9 mouse cellular contexts compared by ENCODE assay signal in genomic region chr12:111694271-111694781, GRCm38 (mm10). TPM values are rescaled to one million over a fixed set of nuclear protein-coding genes. Genes with fewer than 3 reads are reported as not detected.
DNase-seq lines count a peak whose midpoint lies in the region; ATAC-seq and TF ChIP-seq lines count a peak whose summit lies in the region.
"Had no signal": no experiment of that assay in that cellular context is flagged by ENCODE, and none has a peak within 500 bp of the region (broad histone marks: within the 10 kb centered on the region; RNA-seq: fewer than 3 reads in every experiment).

No protein-coding gene starts in this region.

- H3K4me2 ChIP-seq in hindbrain, embryonic 11.5 days (replicated peaks; ENCODE audit: low read depth, low read length), result peak overlapping the region; percentile 9
- H3K4me2 ChIP-seq in lung, postnatal 0 days (replicated peaks; ENCODE audit: low read depth, low read length), result no peak overlapping the region

- H3K4me1 ChIP-seq in heart, adult 2 months (ENCODE audit: control insufficient read depth, insufficient read depth, low read length), result peaks cover 24% of the 10 kb centered on the region
- peaks cover 9% of the 10 kb centered on the region for H3K4me1 ChIP-seq in ES-Bruce4 (ENCODE audit: control insufficient read depth, insufficient read depth, low read length)
- H3K4me1 ChIP-seq in hindbrain, embryonic 11.5 days (replicated peaks; ENCODE audit: control insufficient read depth, insufficient read depth, low read length), result peaks cover 47% of the 10 kb centered on the region
- peaks cover 20% of the 10 kb centered on the region for H3K4me1 ChIP-seq in lung, postnatal 0 days (ENCODE audit: insufficient read depth, low read depth, low read length)

- DNase-seq in heart, adult 2 months, result no peak
- no peak for DNase-seq in heart, postnatal 14 days
- no peak for DNase-seq in hindbrain, embryonic 11.5 days (ENCODE audit: low spot score)
- DNase-seq in lung, postnatal 0 days (ENCODE audit: low spot score), result peak; percentile 70
- DNase-seq in right cerebral cortex, postnatal 36 days (ENCODE audit: low spot score in 2 of 2), result no peak
- no peak for DNase-seq in right cerebral cortex, postnatal 4 days
- DNase-seq in Muller cell, postnatal 12 days (ENCODE audit: inconsistent ontology term), result no peak

- H3K9ac ChIP-seq in heart, adult 2 months (ENCODE audit: low read depth, low read length), result peak overlapping the region; percentile 6; the same call in 1 of the 2 replicates
- H3K9ac ChIP-seq in ES-Bruce4 (ENCODE audit: low read depth, poor library complexity, severe bottlenecking), result 0 out of 2 replicates have a peak overlapping the region, but pooled peaks have one; percentile 28
- peak overlapping the region; percentile 37 for H3K9ac ChIP-seq in hindbrain, embryonic 11.5 days (ENCODE audit: low read depth, low read length)
- H3K9ac ChIP-seq in lung, postnatal 0 days (replicated peaks; ENCODE audit: low read depth), result no peak overlapping the region

- TF ChIP-seq POLR2A in heart, adult 2 months (IDR thresholded peaks at IDR 0.05; ENCODE audit: insufficient read depth, low read depth, low read length), result no peak
- no peak for TF ChIP-seq POLR2A in ES-Bruce4 (IDR thresholded peaks at IDR 0.05; ENCODE audit: insufficient read depth, low read length)

- H3K27ac ChIP-seq in heart, adult 2 months, result peak overlapping the region; percentile 48
- H3K27ac ChIP-seq in ES-Bruce4 (ENCODE audit: insufficient read depth, low read length), result no peak overlapping the region
- H3K27ac ChIP-seq in hindbrain, embryonic 11.5 days (ENCODE audit: low read depth, low read length), result peak overlapping the region; percentile 90
- peak overlapping the region; percentile 88 for H3K27ac ChIP-seq in lung, postnatal 0 days (ENCODE audit: low read length)

- no peak for TF ChIP-seq EP300 in heart, adult 2 months (IDR thresholded peaks at IDR 0.05; ENCODE audit: insufficient read depth, low read depth, low read length)
- no peak for TF ChIP-seq EP300 in ES-Bruce4 (IDR thresholded peaks at IDR 0.05; ENCODE audit: insufficient read depth, low read depth, low read length)
- TF ChIP-seq EP300 in lung, postnatal 0 days (IDR thresholded peaks at IDR 0.05), result peak; percentile 35; the same call in 1 of the 2 replicates

- no peak overlapping the region for H3K4me3 ChIP-seq in heart, adult 2 months
- H3K4me3 ChIP-seq in ES-Bruce4 (ENCODE audit: low read depth, low read length), result no peak overlapping the region
- H3K4me3 ChIP-seq in hindbrain, embryonic 11.5 days (ENCODE audit: low read depth, low read length), result 0 out of 2 replicates have a peak overlapping the region, but pooled peaks have one; percentile 10
- H3K4me3 ChIP-seq in lung, postnatal 0 days (ENCODE audit: low read depth, low read length), result no peak overlapping the region

- no peak for TF ChIP-seq CTCF in heart, adult 2 months (IDR thresholded peaks at IDR 0.05)
- no peak for TF ChIP-seq CTCF in ES-Bruce4 (IDR thresholded peaks at IDR 0.05; ENCODE audit: low read depth, low read length)
- TF ChIP-seq CTCF in lung, postnatal 0 days (IDR thresholded peaks at IDR 0.05), result no peak

- H3K79me2 ChIP-seq in heart, adult 2 months (replicated peaks; ENCODE audit: control insufficient read depth, insufficient read depth, low read length), result no peaks in the 10 kb centered on the region

- 20% methylated on average over 12 of the region's 12 CpGs for WGBS in heart, adult 2 months
- whole genome bisulfite sequencing in hindbrain, embryonic 11.5 days, result 4% methylated on average over 12 of the region's 12 CpGs
- 8% methylated on average over 12 of the region's 12 CpGs for WGBS in lung, postnatal 0 days

- H3K27me3 ChIP-seq in heart, adult 2 months (ENCODE audit: control insufficient read depth, insufficient read depth, low read length), result no peaks in the 10 kb centered on the region
- no peaks in the 10 kb centered on the region for H3K27me3 ChIP-seq in ES-Bruce4 (ENCODE audit: control insufficient read depth, insufficient read depth, low read length, poor library complexity, severe bottlenecking)
- H3K27me3 ChIP-seq in hindbrain, embryonic 11.5 days (ENCODE audit: control insufficient read depth, insufficient read depth, low read length), result no peaks in the 10 kb centered on the region
- no peaks in the 10 kb centered on the region for H3K27me3 ChIP-seq in lung, postnatal 0 days (replicated peaks; ENCODE audit: insufficient read depth, low read length)

- intact Hi-C loops in heart, adult 2 months (cut with DNase I), result no loop called here
- intact Hi-C loops in heart, postnatal 14 days (cut with DNase I), result no loop called here

- no peaks in the 10 kb centered on the region for H3K9me3 ChIP-seq in ES-Bruce4 (replicated peaks; ENCODE audit: control insufficient read depth, insufficient read depth, low read length, poor library complexity, severe bottlenecking)
- no peaks in the 10 kb centered on the region for H3K9me3 ChIP-seq in hindbrain, embryonic 11.5 days (ENCODE audit: control insufficient read depth, low read length)
- no peaks in the 10 kb centered on the region for H3K9me3 ChIP-seq in lung, postnatal 0 days (ENCODE audit: low read length)

- no peaks in the 10 kb centered on the region for H3K36me3 ChIP-seq in heart, adult 2 months (ENCODE audit: control insufficient read depth, insufficient read depth, low read length)
- H3K36me3 ChIP-seq in ES-Bruce4 (ENCODE audit: control insufficient read depth, insufficient read depth, low read length, poor library complexity, severe bottlenecking), result no peaks in the 10 kb centered on the region
- H3K36me3 ChIP-seq in hindbrain, embryonic 11.5 days (ENCODE audit: control insufficient read depth, insufficient read depth, low read length), result no peaks in the 10 kb centered on the region
- no peaks in the 10 kb centered on the region for H3K36me3 ChIP-seq in lung, postnatal 0 days (ENCODE audit: insufficient read depth, low read length)

- ATAC-seq in hindbrain, embryonic 11.5 days (ENCODE audit: low FRiP score), result peak; percentile 28
- peak; percentile 59 for ATAC-seq in lung, postnatal 0 days

RNA-seq across cellular contexts. Expression of gene Trmt61a, which starts 16.4 kb away (rescaled TPM):
- total RNA-seq in heart, adult 2 months (2021), result 1 to 10 TPM; 4.5 to 5.4 TPM
- polyA plus RNA-seq in heart, adult 2 months (2012; rRNA removed), result 7.6 and 11.8 TPM in 2 replicates
- total RNA-seq in heart, postnatal 14 days (2021), result 1 to 10 TPM; 3.3 to 4.7 TPM
- 13.0 and 14.8 TPM in 2 replicates for polyA plus RNA-seq in ES-Bruce4 (2011; ENCODE audit: insufficient read depth, insufficient read length, low read depth, missing spikeins)
- polyA plus RNA-seq in hindbrain, embryonic 11.5 days (2014; fragmentation: Nextera tagmentation; extraction: Ambion mirVana), result 4.5 and 5.0 TPM in 2 replicates
- 4.3 and 4.5 TPM in 2 replicates for polyA plus RNA-seq in lung, postnatal 0 days (2015; fragmentation: Nextera tagmentation; extraction: Ambion mirVana)

RNA-seq across cellular contexts. Expression of gene Bag5, which starts 18.7 kb away (rescaled TPM):
- total RNA-seq in heart, adult 2 months (2021), result 10 to 100 TPM; 18.8 to 22.8 TPM
- 9.8 and 15.9 TPM in 2 replicates for polyA plus RNA-seq in heart, adult 2 months (2012; rRNA removed)
- 10 to 100 TPM; 22.6 to 22.7 TPM for total RNA-seq in heart, postnatal 14 days (2021)
- 13.4 and 14.6 TPM in 2 replicates for polyA plus RNA-seq in ES-Bruce4 (2011; ENCODE audit: insufficient read depth, insufficient read length, low read depth, missing spikeins)
- polyA plus RNA-seq in hindbrain, embryonic 11.5 days (2014; fragmentation: Nextera tagmentation; extraction: Ambion mirVana), result 61.5 and 63.3 TPM in 2 replicates
- 48.9 and 52.5 TPM in 2 replicates for polyA plus RNA-seq in lung, postnatal 0 days (2015; fragmentation: Nextera tagmentation; extraction: Ambion mirVana)

RNA-seq across cellular contexts. Expression of gene Apopt1, which starts 18.7 kb away (rescaled TPM):
- 10 to 100 TPM; 32.0 to 36.3 TPM for total RNA-seq in heart, adult 2 months (2021)
- 31.4 and 31.7 TPM in 2 replicates for polyA plus RNA-seq in heart, adult 2 months (2012; rRNA removed)
- total RNA-seq in heart, postnatal 14 days (2021), result 10 to 100 TPM; 36.9 to 37.0 TPM
- 49.1 and 49.4 TPM in 2 replicates for polyA plus RNA-seq in ES-Bruce4 (2011; ENCODE audit: insufficient read depth, insufficient read length, low read depth, missing spikeins)
- 52.5 and 54.2 TPM in 2 replicates for polyA plus RNA-seq in hindbrain, embryonic 11.5 days (2014; fragmentation: Nextera tagmentation; extraction: Ambion mirVana)
- polyA plus RNA-seq in lung, postnatal 0 days (2015; fragmentation: Nextera tagmentation; extraction: Ambion mirVana), result 42.3 and 43.1 TPM in 2 replicates

RNA-seq across cellular contexts. Expression of gene Ckb, which starts 22.2 kb away (rescaled TPM):
- total RNA-seq in heart, adult 2 months (2021), result 10 to 100 TPM; 65.3 to 81.4 TPM
- 115 and 120 TPM in 2 replicates for polyA plus RNA-seq in heart, adult 2 months (2012; rRNA removed)
- 100 to 1,000 TPM in 1 of 2 experiments, 10 to 100 TPM in 1; 98.4 to 117 TPM for total RNA-seq in heart, postnatal 14 days (2021)
- 140 and 147 TPM in 2 replicates for polyA plus RNA-seq in ES-Bruce4 (2011; ENCODE audit: insufficient read depth, insufficient read length, low read depth, missing spikeins)
- polyA plus RNA-seq in hindbrain, embryonic 11.5 days (2014; fragmentation: Nextera tagmentation; extraction: Ambion mirVana), result 2,103 and 2,160 TPM in 2 replicates
- polyA plus RNA-seq in lung, postnatal 0 days (2015; fragmentation: Nextera tagmentation; extraction: Ambion mirVana), result 153 TPM in 2 replicates
- total RNA-seq: MEL had no signal
